Mouse (Mus musculus): ENCODE data around the gene Cd7.

DNA sequence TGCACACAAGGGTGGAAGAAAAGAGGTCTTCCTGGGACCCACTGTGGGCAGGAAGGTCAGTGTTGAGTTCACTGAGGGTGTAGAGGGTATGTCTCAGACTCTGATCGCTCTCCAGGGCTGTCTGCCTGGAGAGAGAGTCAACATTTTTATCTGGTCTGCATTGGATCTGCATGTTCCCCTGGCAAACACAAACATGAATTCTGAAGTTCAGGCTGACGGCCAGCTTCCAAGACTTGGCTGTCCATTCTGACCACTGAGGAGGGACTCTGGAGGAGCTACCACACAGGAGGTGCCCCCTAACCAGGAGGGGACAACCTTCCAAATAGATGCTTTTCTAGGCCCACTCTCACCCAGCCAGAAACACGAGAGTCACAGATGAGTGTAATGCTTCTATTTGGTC, 47.4 kb downstream of the Cd7 start:
- no peak for TF ChIP-seq POLR2A (IDR thresholded peaks at IDR 0.05; ENCODE audit: extremely low read depth, insufficient read depth, low read length)
- no peak; the same call in 1 of the 2 replicates for TF ChIP-seq CTCF (IDR thresholded peaks at IDR 0.05; ENCODE audit: low read depth, low read length)
